Mouse (Mus musculus): ENCODE measurements at regions not wholly inside any gene's neighbourhood (a gene's known extent, or its start where the extent isn't known, plus 50 kb on each side); places are given as distances from the start of the nearest gene placed in this dataset.
"Not testable (repeated sequence)": the region's sequence is repeated elsewhere in the genome, so short reads cannot be mapped to it uniquely, and the experiment has no call there.

DNA sequence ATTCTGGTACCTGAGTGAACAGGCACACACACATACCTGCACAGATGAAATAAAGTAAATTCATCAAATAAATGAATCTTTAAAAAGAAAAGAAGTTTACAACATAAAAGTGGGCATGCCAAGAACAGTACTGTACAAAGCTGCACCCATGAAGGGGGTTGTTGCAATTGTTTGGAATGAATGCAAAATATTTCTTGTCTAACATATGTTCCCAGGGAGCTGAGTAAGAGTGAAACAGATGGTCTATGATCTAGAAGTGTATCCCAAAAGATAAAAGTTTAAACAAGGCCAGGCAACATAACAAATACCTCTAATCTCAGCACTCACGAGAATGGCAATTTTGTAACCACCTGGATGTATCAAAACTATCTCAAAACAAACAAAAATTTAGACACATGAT, 1685.5 kb upstream of the Dsel start:
- DNase-seq, result no peak

DNA sequence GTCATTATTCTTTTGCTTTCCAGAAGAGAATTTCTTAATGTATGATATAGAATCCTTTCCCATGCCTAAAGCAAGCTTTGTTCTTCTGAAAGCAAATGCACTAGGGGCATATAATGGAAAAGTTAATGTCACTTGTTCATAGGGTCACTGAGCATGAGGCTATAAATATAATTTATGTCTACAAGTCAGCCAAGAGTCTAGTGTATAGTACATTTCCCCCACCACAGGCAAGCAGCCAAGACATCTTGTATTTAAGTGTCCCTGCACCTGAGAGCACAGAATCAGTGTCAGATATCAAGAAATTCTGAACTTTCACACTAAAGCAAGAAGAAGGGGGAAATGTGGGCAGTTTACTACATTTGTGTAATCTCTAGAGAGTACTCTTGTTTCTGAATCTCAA, 1675.3 kb upstream of the Dsel start:
- no peak for DNase-seq

DNA sequence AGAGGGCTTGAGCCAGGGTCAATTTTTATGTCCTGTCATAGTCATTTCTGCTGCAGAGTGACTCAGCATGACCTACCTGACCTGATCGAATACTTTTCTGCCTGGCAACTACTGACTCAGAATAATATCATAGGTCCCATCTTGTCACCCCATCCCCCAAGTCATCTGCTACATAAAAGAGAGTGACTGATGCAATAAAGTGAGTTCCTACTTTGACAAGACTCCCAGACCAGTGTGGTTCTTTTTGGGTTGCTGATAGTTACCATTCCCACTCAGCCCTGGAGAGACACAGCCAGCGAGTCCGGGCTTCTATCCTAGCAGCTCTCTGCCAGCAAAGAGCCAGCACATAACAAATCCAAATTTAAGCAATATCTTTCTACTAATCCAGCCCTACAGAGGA, 1665.8 kb upstream of the Dsel start:
- DNase-seq, result no peak

DNA sequence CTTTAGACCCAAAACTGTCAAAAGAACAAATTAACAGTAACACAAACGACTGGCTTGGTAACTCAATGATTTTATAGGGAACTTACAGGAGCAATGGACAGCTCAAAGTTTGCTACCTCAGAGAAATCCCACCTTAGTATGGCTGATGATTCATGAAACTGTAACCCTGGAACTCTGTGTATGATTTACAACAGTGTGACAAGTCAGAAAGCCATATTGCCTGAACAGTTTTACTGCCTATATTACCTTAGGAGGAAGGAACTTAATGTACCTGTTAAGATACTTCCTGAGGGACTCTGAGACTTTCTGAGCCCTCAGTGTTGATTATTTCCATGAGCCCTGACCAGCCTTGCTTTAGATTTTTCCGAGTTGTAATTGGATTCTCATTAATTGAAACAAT, 1631.3 kb upstream of the Dsel start:
- DNase-seq, result no peak

DNA sequence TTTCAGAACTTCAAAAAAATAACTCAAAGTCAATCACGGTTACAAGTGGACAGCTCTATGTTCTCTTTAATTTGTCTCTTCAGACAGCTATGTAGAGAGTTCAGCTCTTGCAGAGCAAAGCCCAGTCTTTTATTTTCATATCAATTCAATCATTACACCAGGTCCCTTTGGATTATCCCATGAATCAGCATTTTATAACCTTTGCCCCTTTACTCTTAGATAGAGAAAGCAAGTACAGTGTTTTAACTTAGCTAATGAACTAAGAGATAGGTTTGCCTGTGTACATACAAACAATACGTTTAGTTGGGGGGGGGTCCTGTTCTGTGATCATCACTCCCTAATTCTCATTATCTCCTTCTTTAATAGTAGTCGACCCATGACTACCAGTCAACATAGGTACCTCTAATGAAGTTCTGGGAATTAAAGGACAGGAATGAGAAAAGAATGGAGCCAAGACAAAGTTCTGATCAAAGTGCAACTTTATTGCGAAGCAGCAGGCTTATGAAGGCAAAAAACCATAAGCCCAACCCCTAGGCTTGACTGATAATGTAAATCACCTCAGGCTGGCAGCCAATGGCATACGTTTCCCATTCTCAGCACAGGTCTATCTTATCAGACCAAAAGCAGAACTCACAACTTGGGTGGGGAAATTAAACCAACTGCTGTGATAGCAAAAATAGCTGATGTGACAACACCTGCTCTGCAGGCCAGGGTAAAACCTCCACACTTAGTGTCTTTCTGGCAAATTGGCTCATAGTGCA, 1625.7 kb upstream of the Dsel start:
- no peak for DNase-seq

DNA sequence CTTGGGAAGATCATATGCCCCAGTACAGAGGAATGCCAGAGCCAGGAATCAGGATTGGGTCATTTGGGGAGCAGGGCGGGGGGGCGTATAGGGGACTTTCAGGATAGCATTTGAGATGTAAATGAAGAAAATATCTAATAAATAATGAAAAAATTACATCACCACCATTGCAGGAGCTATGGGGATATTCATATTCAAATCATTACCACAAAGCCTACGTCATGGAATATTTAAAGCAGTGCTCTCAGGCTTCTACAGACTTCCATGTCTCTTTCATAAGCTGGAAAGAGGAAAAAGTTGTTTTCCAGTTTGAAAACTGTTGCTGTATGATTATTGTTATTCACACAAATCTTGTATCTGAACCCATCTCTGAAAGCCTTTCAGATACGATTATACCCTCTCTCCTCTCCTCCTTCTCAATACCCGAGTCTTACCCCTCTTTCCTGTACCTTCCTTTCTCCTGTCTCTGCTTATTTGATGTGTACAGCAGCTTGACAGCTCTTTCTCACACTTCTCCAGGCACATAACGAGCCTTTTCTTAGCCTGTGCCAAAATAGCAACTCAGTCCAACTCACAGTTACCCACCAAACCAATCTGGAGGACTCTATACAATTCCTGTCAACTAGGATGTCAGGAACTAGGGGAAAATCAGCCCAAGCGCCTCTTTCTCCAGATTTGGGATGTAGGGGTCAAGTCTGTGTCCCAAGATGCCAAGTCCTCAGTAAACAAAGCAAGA, 1592.0 kb upstream of the Dsel start:
- no peak for DNase-seq

DNA sequence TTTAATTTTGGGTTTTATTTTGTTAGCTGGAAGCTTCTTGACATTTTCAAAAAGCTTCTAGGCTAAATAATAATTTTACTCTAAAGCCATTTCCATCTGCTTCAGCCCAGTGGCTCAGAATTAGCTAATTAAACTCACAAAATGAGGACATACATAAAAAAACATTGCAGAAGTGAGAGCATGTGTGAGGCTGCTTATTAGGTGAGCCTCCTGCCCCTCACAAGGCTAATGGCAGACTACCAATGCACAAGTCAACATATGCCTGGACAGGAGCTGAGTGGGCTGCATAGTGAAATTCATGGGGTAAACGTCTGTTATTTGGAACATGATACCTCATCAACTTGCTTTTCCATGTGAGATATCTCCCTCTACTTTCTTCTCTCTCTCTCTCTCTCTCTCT, 1569.0 kb upstream of the Dsel start:
- no peak for DNase-seq

DNA sequence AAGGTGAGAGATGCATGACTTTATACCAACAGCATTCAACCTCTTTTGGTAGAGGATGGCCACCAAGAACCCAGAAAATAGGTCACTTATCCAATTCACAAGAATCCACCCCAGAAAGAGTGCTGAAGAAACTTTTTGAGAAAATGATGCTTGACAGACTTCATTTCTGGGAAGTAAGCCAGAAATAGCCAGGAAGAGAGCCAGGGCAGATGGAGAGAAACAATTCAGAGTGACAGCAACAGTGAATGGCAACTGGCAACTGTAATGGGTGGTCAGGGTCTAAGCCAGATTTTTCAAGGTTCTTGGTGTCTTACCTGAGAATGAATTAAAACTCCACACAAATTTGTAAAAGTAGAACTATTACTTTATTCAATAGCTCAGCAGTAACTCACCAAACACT, 1566.5 kb upstream of the Dsel start:
- no peak for DNase-seq

DNA sequence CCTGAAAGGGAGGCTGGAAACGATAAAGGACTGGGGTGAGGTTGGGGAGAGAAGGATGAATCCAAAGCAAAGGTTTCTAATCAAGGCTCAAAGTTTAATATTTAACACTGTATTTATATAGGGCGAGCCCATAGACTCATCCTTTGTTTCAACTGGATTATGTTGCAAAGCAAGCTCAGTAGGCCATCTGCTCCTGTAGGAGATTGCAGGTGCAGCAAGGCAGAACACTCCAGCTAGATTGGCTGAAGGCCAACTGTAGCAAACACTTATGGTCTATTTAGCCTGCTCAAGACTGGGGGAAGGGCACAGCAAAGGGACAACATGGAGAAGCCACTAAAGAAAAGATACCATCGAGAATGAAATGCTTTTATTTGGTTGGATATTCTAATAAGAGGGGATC, 1548.1 kb upstream of the Dsel start:
- DNase-seq, result no peak

DNA sequence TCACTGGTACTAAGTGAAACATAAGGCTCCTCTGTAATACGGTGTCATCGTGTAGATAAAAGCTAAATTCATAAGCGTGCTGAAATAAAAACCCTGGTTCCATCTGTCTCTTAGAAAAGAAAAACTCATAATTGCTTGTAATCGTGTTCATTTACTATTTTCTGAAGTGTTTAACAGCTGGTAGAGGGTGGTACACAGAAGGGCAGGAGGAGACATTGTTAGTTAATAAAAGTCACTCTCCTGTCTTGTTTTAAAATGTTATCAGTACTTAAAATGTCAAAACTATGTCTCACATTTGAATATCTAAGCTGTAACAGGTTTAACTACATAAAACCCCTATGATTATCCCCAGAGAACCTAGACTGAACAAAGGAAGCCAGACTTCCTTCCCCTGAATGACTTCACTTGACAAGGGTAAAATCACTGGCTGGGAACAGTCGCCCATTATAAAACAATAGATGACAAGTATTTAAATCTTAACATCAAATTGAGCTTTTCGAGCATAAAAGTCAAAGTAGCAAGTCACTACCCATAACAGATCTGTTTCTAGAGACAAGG, 1530.6 kb upstream of the Dsel start:
- DNase-seq, result no peak

DNA sequence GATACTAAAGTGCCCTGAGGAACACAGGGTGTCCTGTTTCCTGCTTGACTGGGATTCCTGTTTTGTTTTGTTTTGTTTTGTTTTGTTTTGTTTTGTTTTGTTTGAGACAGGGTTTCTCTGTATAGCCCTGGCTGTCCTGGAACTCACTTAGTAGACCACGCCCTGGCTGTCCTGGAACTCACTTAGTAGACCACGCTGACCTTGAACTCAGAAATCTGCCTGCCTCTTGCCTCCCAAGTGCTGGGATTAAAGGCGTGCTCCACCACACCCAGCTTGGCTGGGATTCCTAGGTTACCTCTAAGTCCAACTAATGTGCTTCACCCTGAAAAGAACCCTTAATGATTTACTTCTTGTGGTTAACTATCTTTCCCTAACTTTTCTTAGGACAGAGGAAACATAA, 1529.6 kb upstream of the Dsel start:
- not testable (repeated sequence) for DNase-seq

DNA sequence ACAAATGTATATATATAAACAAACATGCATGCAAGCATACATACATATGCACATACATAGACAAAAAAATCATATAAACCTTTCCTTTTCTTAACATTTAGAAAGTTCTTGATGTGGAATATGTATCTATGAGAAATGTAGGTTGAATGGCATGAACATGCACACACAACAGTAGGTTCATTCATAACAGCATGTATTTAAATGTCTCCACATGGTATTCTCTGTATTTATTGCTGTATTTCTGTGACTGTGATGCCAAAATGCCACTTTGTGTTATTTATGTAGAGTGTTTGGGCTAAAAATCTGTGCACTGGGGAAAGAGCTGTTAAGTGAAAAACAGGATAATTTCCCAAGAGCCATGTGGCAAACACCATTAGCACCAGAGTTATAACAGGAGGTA, 1528.2 kb upstream of the Dsel start:
- DNase-seq, result no peak

DNA sequence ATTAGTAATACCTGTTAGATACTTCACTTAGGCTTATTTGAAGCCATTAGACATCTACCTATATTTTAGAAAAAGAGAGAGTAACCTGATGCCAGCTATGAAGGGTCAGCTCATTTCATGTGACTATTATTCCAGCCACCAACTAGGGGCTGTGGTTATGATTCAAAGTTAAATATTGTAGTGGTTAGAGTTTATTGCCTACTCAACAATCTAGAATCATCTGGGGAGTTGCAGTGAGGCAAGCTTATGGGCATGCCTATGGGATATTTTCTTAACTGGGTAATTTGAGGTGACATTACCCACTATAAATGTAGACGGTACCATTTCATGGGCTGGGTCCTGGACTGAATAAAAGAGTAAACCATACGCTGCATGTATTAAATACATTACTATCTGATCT, 1525.2 kb upstream of the Dsel start:
- DNase-seq, result no peak

DNA sequence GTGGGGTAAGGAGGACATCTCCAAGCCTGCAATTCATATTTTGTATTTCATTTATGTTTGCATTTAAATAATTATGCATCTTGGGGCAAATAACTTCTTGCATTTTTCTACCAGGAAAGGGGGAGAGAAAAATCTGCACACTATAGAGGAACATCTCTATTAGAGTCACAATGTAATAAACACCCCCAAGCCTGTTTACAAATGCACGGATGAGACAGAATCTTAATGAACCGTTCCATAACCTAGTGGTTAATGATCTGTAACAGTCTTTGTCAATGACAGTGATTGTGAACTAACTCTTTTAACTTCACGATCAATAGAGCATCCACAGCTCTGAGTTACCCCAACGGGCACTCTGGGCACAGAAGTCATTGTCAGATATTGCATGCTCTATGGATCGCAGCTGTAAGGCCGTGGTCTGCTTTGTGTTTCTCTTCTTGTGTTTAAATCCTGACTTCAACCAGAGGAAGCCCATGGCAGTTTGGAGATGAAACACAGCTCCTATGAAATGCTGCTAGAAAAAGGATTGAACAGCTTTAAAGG, 1520.2 kb upstream of the Dsel start:
- no peak for DNase-seq

DNA sequence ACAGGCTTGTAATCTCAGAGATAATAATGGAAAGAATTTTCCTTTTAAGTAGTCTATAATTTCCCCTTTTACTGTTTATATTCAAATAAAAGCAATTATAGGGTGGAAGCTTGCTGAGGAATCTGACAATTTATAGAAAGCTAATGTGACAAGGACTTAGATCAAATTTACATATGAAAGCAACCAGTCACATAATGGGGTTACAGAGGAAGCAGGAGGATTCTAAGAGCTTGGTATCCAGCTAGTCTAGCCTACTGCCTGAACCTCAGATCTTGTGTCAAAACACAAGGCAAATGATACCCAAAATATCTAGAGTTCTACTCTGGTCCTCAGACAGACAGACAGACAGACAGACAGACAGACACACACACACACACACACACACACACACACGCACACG, 1519.0 kb upstream of the Dsel start:
- DNase-seq, result no peak

DNA sequence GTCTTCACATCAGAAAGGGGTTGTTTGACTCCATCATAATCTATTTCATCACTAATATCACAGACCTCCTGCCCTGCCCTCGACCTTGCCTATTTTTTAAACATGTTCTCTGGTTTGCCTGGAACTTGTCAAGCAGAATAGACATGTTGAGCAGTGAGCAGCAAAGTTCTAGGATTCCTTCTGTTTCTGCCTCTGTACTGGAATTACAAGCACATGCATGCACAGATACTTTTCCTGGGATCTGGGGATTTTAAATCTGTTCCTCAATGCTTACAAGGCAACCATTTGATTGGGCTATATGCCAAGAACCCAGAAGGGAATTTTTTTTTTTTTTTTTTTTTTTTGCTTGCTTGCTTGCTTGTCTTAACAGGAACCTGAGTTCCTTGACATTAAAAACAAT, 1508.0 kb upstream of the Dsel start:
- DNase-seq, result no peak

DNA sequence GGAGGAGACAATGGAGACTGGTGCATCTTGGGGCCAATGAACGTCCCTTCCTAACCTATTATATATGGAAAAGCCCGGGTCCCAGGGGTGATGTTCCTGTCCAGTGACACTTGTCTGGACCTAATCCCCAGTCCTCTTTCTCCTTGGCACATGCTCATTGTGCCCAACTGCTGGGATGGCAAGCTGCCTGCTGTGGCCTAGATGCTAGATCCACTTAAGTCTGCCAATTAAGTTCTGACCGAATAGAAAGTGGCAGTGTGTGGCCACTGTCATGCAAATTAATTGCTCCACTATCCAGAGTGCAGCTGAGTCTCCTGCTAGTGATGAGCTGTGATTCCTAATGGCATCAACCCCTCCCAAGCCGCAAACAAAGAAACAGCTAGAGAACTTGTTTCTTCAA, 1493.5 kb upstream of the Dsel start:
- no peak for DNase-seq

DNA sequence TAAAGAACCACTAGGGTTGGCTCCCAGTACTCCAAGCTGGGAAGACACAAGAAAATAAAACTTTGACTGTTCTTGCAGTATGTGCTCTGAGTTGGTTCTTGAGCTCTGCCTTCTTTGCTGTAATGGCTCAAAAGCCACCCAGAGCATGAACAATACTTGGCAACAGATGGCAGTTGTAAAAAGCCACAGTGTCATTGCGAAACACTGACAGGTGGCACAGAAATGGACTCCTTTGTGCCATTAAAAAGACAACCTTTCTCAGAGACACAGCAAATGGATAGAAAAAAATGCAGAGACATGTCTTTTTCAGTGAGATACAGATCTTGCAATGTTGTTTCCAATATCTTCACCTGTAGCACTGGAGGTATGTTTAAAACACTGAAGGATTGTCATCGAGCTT, 1443.3 kb upstream of the Dsel start:
- DNase-seq, result no peak

DNA sequence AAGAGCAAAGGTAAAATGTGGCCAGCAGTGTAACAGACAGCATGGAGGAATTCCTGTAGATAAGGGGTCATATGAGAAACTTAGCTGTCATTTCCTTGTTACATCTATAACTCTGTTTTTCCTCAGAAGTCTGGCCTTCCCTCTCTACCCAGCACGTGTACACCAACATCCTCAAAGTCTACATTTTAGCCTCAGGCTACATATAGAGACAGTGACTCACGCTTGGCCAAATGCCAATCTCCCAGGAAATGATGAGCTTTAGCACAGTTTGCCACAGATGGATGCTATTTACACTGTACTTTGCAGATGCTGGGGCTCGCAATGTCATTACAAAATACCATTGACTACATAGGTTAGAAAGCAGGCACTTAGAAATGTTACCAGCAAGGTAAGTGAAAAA, 1433.1 kb upstream of the Dsel start:
- DNase-seq, result peak; percentile 2

DNA sequence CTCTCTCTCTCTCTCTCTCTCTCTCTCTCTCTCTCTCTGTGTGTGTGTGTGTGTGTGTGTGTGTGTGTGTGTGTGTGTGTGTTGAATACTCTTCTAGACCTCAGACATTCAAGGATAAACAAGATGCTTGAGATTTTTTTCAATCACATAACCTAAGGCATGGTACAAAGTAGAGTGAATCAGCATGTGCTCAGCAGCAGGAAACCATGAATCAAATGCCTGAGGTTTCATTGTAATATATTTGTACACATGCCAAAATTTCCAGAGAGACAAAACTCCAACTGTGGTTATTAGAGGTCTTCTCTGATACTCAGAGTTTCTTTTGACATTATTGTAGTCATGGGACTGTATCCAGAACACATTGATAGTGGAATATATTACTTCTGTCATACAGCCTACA, 1423.5 kb upstream of the Dsel start:
- DNase-seq, result no peak

DNA sequence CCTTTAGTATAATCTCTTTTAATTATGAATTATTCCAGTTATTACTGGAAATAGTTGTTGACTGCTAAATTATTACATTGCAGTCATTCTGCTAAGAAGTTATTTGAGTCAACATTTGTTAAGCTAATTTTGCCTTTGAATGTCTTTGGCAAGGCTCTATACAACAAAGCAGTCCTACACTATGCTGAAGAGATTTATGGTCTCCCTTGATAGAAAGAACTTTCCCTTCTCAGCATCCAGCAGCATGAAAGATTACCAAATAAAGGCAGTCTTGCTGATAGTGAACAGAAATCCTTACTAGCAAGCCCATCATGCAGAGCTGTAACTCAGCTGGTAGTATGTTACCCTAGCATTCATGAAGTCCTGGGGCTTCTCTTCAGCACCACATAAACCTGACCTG, 1419.4 kb upstream of the Dsel start:
- no peak for DNase-seq

DNA sequence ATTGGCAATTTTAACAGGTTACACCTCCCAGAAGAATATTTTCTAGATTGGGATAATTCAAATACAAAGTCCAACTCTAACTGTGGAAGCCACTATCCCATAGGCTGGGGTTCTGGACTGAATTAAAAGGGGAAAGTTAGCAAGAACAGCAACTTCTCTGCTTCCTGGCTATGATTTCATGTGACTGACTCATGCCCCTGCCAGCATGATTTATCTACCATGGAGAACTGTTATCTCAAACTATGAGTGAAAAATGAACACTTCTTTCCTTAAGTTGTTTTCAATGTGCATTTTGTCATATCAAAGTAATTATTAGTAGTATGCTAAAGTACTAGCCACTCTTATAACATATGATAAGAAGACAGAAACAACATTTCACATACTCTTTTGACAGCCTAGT, 1394.7 kb upstream of the Dsel start:
- DNase-seq, result peak; percentile 1

DNA sequence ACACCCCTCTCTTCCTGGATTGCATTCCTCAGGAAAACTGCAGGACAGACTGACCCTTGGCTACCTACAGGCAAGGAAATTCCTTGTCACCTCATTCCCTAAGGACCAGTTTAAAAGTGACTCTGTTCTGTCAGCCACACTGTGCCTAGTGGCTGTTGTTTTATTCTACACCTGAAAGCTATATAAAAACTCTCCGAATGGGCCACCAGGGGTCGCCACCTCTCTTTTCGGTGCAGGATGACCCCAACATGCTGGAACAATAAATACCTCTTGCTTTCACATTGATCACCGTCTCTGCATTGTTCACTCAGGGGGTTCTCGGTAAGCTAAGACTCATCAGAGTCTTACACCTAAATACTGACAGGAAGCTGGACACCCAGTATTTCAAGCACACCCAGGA, 1382.6 kb upstream of the Dsel start:
- DNase-seq, result no peak

DNA sequence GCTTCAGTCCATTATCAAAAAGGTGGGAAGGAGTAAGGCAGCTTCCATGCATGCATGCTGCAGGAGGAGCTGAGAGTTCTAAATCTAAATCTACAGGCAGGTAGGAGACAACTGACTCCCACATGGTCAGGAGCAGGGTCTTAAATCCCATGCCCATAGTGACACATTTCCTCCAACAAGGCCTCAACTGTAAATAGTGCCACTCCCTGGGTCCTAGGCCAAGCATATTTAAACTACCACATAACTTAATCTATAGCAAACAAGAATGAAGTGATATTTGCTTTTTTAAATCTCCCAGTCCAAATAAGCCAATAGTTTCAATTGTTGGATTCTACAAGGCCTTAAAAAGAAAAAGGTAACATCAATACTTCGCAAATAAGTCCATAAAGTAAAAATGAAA, 1345.4 kb upstream of the Dsel start:
- no peak for DNase-seq
